Mouse (Mus musculus) embryonic facial prominence, embryonic 12.5 days (tissue): Measurements from ENCODE around the gene Zcchc2. TPM values are rescaled to one million over a fixed set of nuclear protein-coding genes. Genes with fewer than 3 reads are reported as not detected.

Source experiments
- ATAC-seq: fragments of 200-750 bp; cut with Nextera tagmentation; 2 replicates; pipeline ENCODE4 v1.8.0; 2017; ENCODE audit not compliant: insufficient number of reproducible peaks, insufficient read depth, low FRiP score, low TSS enrichment
- H3K27ac ChIP-seq: fragments of 300-500 bp; sonication (generic); 2 replicates; pipeline ENCODE4 v1.5.1; 2016; ENCODE audit warnings: mild to moderate bottlenecking
- H3K27me3 ChIP-seq: fragments of 300-500 bp; sonication (generic); 2 replicates; pipeline ENCODE4 v1.6.1; 2016; ENCODE audit warnings: mild to moderate bottlenecking, moderate library complexity
- H3K36me3 ChIP-seq: fragments of 300-500 bp; sonication (generic); 2 replicates; pipeline ENCODE4 v1.6.1; 2016; ENCODE audit warnings: mild to moderate bottlenecking
- H3K4me1 ChIP-seq: fragments of 300-500 bp; sonication (generic); 2 replicates; pipeline ENCODE4 v1.6.1; 2016
- H3K4me2 ChIP-seq: fragments of 300-500 bp; sonication (generic); replicated peaks from 2 replicates; pipeline ENCODE4 v1.6.1; 2016; ENCODE audit warnings: mild to moderate bottlenecking, moderate library complexity
- H3K4me3 ChIP-seq: fragments of 300-500 bp; sonication (generic); 2 replicates; pipeline ENCODE4 v1.5.1; 2016; ENCODE audit warnings: mild to moderate bottlenecking
- H3K9ac ChIP-seq: fragments of 300-500 bp; sonication (generic); 2 replicates; pipeline ENCODE4 v1.6.1; 2016; ENCODE audit warnings: mild to moderate bottlenecking, moderate library complexity
- H3K9me3 ChIP-seq: fragments of 300-500 bp; sonication (generic); 2 replicates; pipeline ENCODE4 v1.6.1; 2016; ENCODE audit warnings: mild to moderate bottlenecking, moderate library complexity
- WGBS: fragments of 180-500 bp; shearing (Covaris S2); methylation state at CpG from one replicate; pipeline ENCODE4 v1.1.7; 2016; 5-methylcytosine and 5-hydroxymethylcytosine counted together
- polyA plus RNA-seq: library from polyadenylated mRNA; unstranded; fragments of >200 nt; fragmentation: Nextera tagmentation; extraction: Ambion mirVana; gene quantifications from 2 replicates; pipeline ENCODE4 v1.2.1, GENCODE M21; 2016

Gene Zcchc2
- polyA plus RNA-seq, 1 experiment from 2014 or later: 2.3 TPM

GRCm38 (mm10) chr1:106019854-106020253 lies 29.6 kb downstream of the Zcchc2 start:
- no peak overlapping the region for H3K4me3 ChIP-seq
- H3K27ac ChIP-seq: no peak overlapping the region
- no peak for ATAC-seq
- H3K4me1 ChIP-seq: no peaks in the 10 kb centered on the region
- no peaks in the 10 kb centered on the region for H3K9me3 ChIP-seq
- H3K9ac ChIP-seq: no peak overlapping the region
- no peaks in the 10 kb centered on the region for H3K27me3 ChIP-seq
- no peak overlapping the region for H3K4me2 ChIP-seq
- WGBS: 78% methylated on average over 6 of the region's 6 CpGs
- peaks cover 46% of the 10 kb centered on the region for H3K36me3 ChIP-seq

DNA sequence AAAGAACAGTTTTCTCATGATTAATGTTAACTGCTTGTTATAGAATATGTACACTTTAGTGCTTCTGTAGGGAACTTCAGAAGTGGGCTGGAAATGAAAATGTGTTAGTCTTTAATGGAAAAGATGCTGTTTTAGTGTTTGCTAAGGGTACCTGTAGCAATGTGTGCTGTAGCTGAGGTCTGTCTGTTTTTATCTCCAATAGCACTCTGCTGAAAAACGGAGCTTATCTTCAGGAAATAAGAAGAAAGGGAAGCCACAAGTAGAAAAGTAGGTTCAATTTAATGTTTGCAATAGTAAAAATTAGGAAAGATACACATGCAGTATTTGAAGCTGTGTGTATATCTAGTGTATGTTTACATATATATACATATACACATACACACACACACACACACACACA lies 32.8 kb downstream of the Zcchc2 start:
- Histone ChIP-seq H3K36me3 (peaks cover 37% of the 10 kb centered on the region), H3K9me3 (no peaks in the 10 kb centered on the region), H3K4me3 (no peak overlapping the region), H3K4me2 (no peak overlapping the region), H3K9ac (no peak overlapping the region), H3K4me1 (no peaks in the 10 kb centered on the region), H3K27me3 (no peaks in the 10 kb centered on the region), H3K27ac (no peak overlapping the region)
- ATAC-seq: no peak
- 82% methylated on average over 1 of the region's 1 CpGs for WGBS

GRCm38 (mm10) chr1:106024254-106024653 lies 34.0 kb downstream of the Zcchc2 start:
- Histone ChIP-seq H3K4me3 (no peak overlapping the region), H3K9me3 (no peaks in the 10 kb centered on the region), H3K4me1 (no peaks in the 10 kb centered on the region), H3K27ac (no peak overlapping the region), H3K4me2 (no peak overlapping the region), H3K36me3 (peaks cover 32% of the 10 kb centered on the region), H3K9ac (no peak overlapping the region), H3K27me3 (no peaks in the 10 kb centered on the region)
- 89% methylated on average over 2 of the region's 2 CpGs for WGBS
- ATAC-seq: no peak

DNA sequence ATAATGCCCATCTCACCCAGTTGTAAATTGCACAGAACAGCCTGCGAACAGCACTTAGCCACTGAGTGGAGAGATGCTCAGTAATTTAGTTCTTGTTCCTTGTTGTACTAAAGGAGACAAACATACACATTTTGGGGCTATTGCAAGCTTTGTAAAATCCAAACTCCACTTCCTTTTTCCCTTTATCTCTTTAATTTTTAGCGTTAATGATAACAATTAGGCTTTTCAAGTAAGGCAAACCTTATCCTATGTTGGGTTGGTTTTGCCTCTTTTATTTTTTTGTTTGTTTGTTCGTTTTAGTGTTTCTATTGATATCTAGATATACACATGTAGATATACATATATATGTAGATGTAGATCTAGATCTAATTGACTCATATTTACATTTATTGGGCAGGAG lies 34.6 kb downstream of the Zcchc2 start:
- H3K4me1 ChIP-seq: no peaks in the 10 kb centered on the region
- no peaks in the 10 kb centered on the region for H3K9me3 ChIP-seq
- no peak overlapping the region for H3K9ac ChIP-seq
- no peaks in the 10 kb centered on the region for H3K27me3 ChIP-seq
- no peak overlapping the region for H3K4me3 ChIP-seq
- WGBS: 92% methylated on average over 3 of the region's 3 CpGs
- peaks cover 34% of the 10 kb centered on the region for H3K36me3 ChIP-seq
- H3K4me2 ChIP-seq: no peak overlapping the region
- H3K27ac ChIP-seq: no peak overlapping the region
- ATAC-seq: no peak

GRCm38 (mm10) chr1:106029769-106030168 lies 39.6 kb downstream of the Zcchc2 start:
- WGBS: 94% methylated on average over 15 of the region's 15 CpGs
- H3K4me2 ChIP-seq: no peak overlapping the region
- no peak overlapping the region for H3K27ac ChIP-seq
- no peaks in the 10 kb centered on the region for H3K27me3 ChIP-seq
- no peaks in the 10 kb centered on the region for H3K9me3 ChIP-seq
- H3K9ac ChIP-seq: no peak overlapping the region
- ATAC-seq: no peak
- H3K4me3 ChIP-seq: no peak overlapping the region
- H3K4me1 ChIP-seq: 0 out of 2 replicates have a peak, but pooled peaks cover 2% of the 10 kb centered on the region
- H3K36me3 ChIP-seq: peaks cover 22% of the 10 kb centered on the region

- no peak for ATAC-seq
- H3K27me3 ChIP-seq: no peaks in the 10 kb centered on the region
- peaks cover 2% of the 10 kb centered on the region; the same call in 1 of the 2 replicates for H3K4me1 ChIP-seq
- H3K4me2 ChIP-seq: no peak overlapping the region
- no peaks in the 10 kb centered on the region for H3K9me3 ChIP-seq
- peaks cover 22% of the 10 kb centered on the region for H3K36me3 ChIP-seq
- H3K27ac ChIP-seq: no peak overlapping the region
- WGBS: 91% methylated on average over 10 of the region's 10 CpGs
- no peak overlapping the region for H3K9ac ChIP-seq
- no peak overlapping the region for H3K4me3 ChIP-seq
Observed at GRCm38 (mm10) chr1:106030331-106030730, 40.1 kb downstream of the Zcchc2 start.

- no peaks in the 10 kb centered on the region for H3K27me3 ChIP-seq
- WGBS: 86% methylated on average over 2 of the region's 2 CpGs
- peaks cover 22% of the 10 kb centered on the region for H3K36me3 ChIP-seq
- no peak overlapping the region for H3K4me2 ChIP-seq
- H3K27ac ChIP-seq: no peak overlapping the region
- no peaks in the 10 kb centered on the region for H3K9me3 ChIP-seq
- no peak overlapping the region for H3K4me3 ChIP-seq
- H3K4me1 ChIP-seq: peaks cover 2% of the 10 kb centered on the region; the same call in 1 of the 2 replicates
- ATAC-seq: peak; percentile 43; the same call in 1 of the 2 replicates
- no peak overlapping the region for H3K9ac ChIP-seq
Observed at GRCm38 (mm10) chr1:106030886-106031285, 40.7 kb downstream of the Zcchc2 start.

- ATAC-seq: no peak
- no peak overlapping the region for H3K4me3 ChIP-seq
- no peak overlapping the region for H3K9ac ChIP-seq
- no peak overlapping the region for H3K4me2 ChIP-seq
- peaks cover 22% of the 10 kb centered on the region for H3K36me3 ChIP-seq
- peaks cover 2% of the 10 kb centered on the region; the same call in 1 of the 2 replicates for H3K4me1 ChIP-seq
- no peaks in the 10 kb centered on the region for H3K9me3 ChIP-seq
- H3K27ac ChIP-seq: no peak overlapping the region
- 59% methylated on average over 6 of the region's 6 CpGs for WGBS
- no peaks in the 10 kb centered on the region for H3K27me3 ChIP-seq
Observed at GRCm38 (mm10) chr1:106031908-106032307, 41.7 kb downstream of the Zcchc2 start.

- Histone ChIP-seq H3K9me3 (no peaks in the 10 kb centered on the region), H3K36me3 (peaks cover 14% of the 10 kb centered on the region)
- WGBS: 79% methylated on average over 7 of the region's 7 CpGs
Observed at GRCm38 (mm10) chr1:106034776-106035175, 44.6 kb downstream of the Zcchc2 start.

GRCm38 (mm10) chr1:106036861-106037599 lies 46.8 kb downstream of the Zcchc2 start:
- Histone ChIP-seq H3K27ac (no peak overlapping the region), H3K4me3 (no peak overlapping the region), H3K4me1 (no peaks in the 10 kb centered on the region; the same call in 1 of the 2 replicates), H3K9ac (no peak overlapping the region), H3K36me3 (no peaks in the 10 kb centered on the region), H3K9me3 (no peaks in the 10 kb centered on the region), H3K27me3 (no peaks in the 10 kb centered on the region), H3K4me2 (no peak overlapping the region)
- 0 out of 2 replicates have a peak, but pooled peaks have one; percentile 36 for ATAC-seq
- 64% methylated on average over 19 of the region's 19 CpGs for WGBS

More at GRCm38 (mm10) chr1:106034776-106035175, 44.6 kb downstream of the Zcchc2 start:
- Histone ChIP-seq H3K27me3 (no peaks in the 10 kb centered on the region), H3K4me2 (no peak overlapping the region), H3K9ac (no peak overlapping the region), H3K27ac (no peak overlapping the region), H3K4me3 (no peak overlapping the region), H3K4me1 (peaks cover 2% of the 10 kb centered on the region; the same call in 1 of the 2 replicates)
- no peak for ATAC-seq

DNA sequence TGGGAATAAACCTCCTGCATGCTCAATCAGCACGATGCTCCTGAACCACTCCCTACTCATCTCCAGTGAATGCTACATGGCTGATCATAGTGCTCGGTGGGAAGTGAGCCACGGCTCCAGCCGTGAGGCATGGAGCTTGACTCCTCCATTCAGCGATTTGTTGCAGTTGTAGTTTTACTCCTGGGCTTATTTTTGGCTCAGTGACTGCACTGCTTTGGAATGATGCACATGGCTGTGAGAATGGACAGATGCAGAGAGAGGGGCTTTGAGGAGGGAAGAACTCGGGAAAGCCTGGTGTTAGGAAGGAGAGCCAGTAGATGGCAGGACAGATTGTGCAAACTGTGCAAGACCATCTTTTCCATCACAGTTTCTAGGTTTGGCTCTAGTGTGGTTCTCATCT lies 49.1 kb downstream of the Zcchc2 start:
- Histone ChIP-seq H3K4me1 (no peaks in the 10 kb centered on the region; the same call in 1 of the 2 replicates), H3K4me2 (no peak overlapping the region), H3K9ac (no peak overlapping the region), H3K27me3 (no peaks in the 10 kb centered on the region), H3K36me3 (no peaks in the 10 kb centered on the region), H3K9me3 (no peaks in the 10 kb centered on the region), H3K27ac (no peak overlapping the region), H3K4me3 (no peak overlapping the region)
- 83% methylated on average over 6 of the region's 6 CpGs for WGBS
- ATAC-seq: no peak

DNA sequence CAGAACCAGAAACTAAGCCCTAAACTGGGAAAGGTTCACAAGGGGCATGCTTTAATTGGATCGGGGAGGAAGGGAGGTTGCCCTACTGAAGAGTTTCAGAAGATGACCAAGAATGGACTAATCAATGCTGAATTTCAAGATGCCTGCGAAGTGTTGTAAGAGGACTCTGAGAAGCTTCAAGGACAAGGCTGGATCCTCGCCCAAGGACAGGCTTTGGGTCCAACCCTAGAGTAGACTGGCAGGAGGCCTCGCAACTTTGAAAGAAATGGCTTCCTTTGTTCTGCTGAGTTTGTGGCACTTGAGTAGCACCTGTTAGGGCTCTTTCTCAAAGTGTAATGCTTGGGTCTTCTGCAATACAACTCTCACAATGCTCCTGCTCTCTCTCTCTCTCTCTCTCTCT lies 50.1 kb downstream of the Zcchc2 start:
- Histone ChIP-seq H3K36me3 (no peaks in the 10 kb centered on the region), H3K4me2 (no peak overlapping the region), H3K4me3 (no peak overlapping the region), H3K4me1 (no peaks in the 10 kb centered on the region; the same call in 1 of the 2 replicates), H3K9me3 (no peaks in the 10 kb centered on the region), H3K27ac (no peak overlapping the region), H3K9ac (no peak overlapping the region), H3K27me3 (no peaks in the 10 kb centered on the region)
- no peak for ATAC-seq
- 84% methylated on average over 4 of the region's 4 CpGs for WGBS
